Mouse (Mus musculus): ENCODE data around the gene Dock9.
"Not testable (repeated sequence)": the region's sequence is repeated elsewhere in the genome, so short reads cannot be mapped to it uniquely, and the experiment has no call there.

The Dock9 gene

GRCm38 (mm10) chr14:121737277-121737676 is 60.4 kb downstream of the Dock9 start:
- no peak for DNase-seq (ENCODE audit: low spot score in 2 of 2)

GRCm38 (mm10) chr14:121735678-121736077 is 62.0 kb downstream of the Dock9 start:
- no peak for DNase-seq (ENCODE audit: low spot score in 2 of 2)

GRCm38 (mm10) chr14:121734217-121734616 is 63.4 kb downstream of the Dock9 start:
- no peak for DNase-seq (ENCODE audit: low spot score in 2 of 2)

GRCm38 (mm10) chr14:121733694-121734093 is 63.9 kb downstream of the Dock9 start:
- DNase-seq (ENCODE audit: low spot score in 2 of 2), result no peak

GRCm38 (mm10) chr14:121732196-121732595 is 65.4 kb downstream of the Dock9 start:
- no peak for DNase-seq (ENCODE audit: low spot score in 2 of 2)

GRCm38 (mm10) chr14:121731688-121732168 is 65.9 kb downstream of the Dock9 start:
- no peak for DNase-seq (ENCODE audit: low spot score in 2 of 2)

- DNase-seq (ENCODE audit: low spot score in 2 of 2), result no peak
These were observed 66.7 kb downstream of the Dock9 start for GRCm38 (mm10) chr14:121730966-121731365.

- no peak for DNase-seq (ENCODE audit: low spot score in 2 of 2)
These were observed 69.6 kb downstream of the Dock9 start for GRCm38 (mm10) chr14:121727996-121728395.

- no peak for DNase-seq (ENCODE audit: low spot score in 2 of 2)
These were observed 73.1 kb downstream of the Dock9 start for GRCm38 (mm10) chr14:121724501-121724900.

GRCm38 (mm10) chr14:121722774-121723173 is 74.9 kb downstream of the Dock9 start:
- no peak for DNase-seq (ENCODE audit: low spot score in 2 of 2)

GRCm38 (mm10) chr14:121721431-121721830 is 76.2 kb downstream of the Dock9 start:
- DNase-seq (ENCODE audit: low spot score in 2 of 2), result no peak

GRCm38 (mm10) chr14:121719638-121720601 is 77.7 kb downstream of the Dock9 start:
- no peak for DNase-seq (ENCODE audit: low spot score in 2 of 2)

GRCm38 (mm10) chr14:121714799-121715198 is 82.8 kb downstream of the Dock9 start:
- not testable (repeated sequence) for DNase-seq (ENCODE audit: low spot score in 2 of 2)

GRCm38 (mm10) chr14:121714268-121714667 is 83.4 kb downstream of the Dock9 start:
- no peak for DNase-seq (ENCODE audit: low spot score in 2 of 2)

GRCm38 (mm10) chr14:121713830-121714197 is 83.8 kb downstream of the Dock9 start:
- no peak for DNase-seq (ENCODE audit: low spot score in 2 of 2)

GRCm38 (mm10) chr14:121713166-121713829 is 84.3 kb downstream of the Dock9 start:
- DNase-seq (ENCODE audit: low spot score in 2 of 2), result no peak

- DNase-seq (ENCODE audit: low spot score in 2 of 2), result no peak
These were observed 86.4 kb downstream of the Dock9 start for GRCm38 (mm10) chr14:121711089-121711826.

- no peak for DNase-seq (ENCODE audit: low spot score in 2 of 2)
These were observed 87.5 kb downstream of the Dock9 start for GRCm38 (mm10) chr14:121710130-121710529.

GRCm38 (mm10) chr14:121708244-121708643 is 89.4 kb downstream of the Dock9 start:
- DNase-seq (ENCODE audit: low spot score in 2 of 2), result no peak

GRCm38 (mm10) chr14:121706482-121706901 is 91.1 kb downstream of the Dock9 start:
- no peak for DNase-seq (ENCODE audit: low spot score in 2 of 2)

GRCm38 (mm10) chr14:121705644-121706043 is 92.0 kb downstream of the Dock9 start:
- no peak for DNase-seq (ENCODE audit: low spot score in 2 of 2)

- no peak for DNase-seq (ENCODE audit: low spot score in 2 of 2)
These were observed 95.1 kb downstream of the Dock9 start for GRCm38 (mm10) chr14:121702534-121702933.

Data from urinary bladder, postnatal 4 days (tissue).